In genomic region chr4:106939223-106939918, GRCm38 (mm10) we compare ENCODE assay signal across 8 mouse cellular contexts. TPM values are rescaled to one million over a fixed set of nuclear protein-coding genes. Genes with fewer than 3 reads are reported as not detected.
DNase-seq lines count a peak whose midpoint lies in the region; ATAC-seq lines count a peak whose summit lies in the region.

No protein-coding gene starts in this region.

- no peaks in the 10 kb centered on the region for H3K27me3 ChIP-seq in heart, embryonic 13.5 days (replicated peaks)
- no peaks in the 10 kb centered on the region for H3K27me3 ChIP-seq in midbrain, embryonic 10.5 days (ENCODE audit: low read depth, poor library complexity, severe bottlenecking)

- no peak; the same call in 1 of the 2 replicates for ATAC-seq in heart, embryonic 13.5 days (ENCODE audit: extremely low read depth, insufficient number of reproducible peaks, low FRiP score, low TSS enrichment)

- H3K4me2 ChIP-seq in heart, embryonic 13.5 days, result peak overlapping the region; percentile 43

- peaks cover 97% of the 10 kb centered on the region for H3K4me1 ChIP-seq in heart, embryonic 13.5 days
- H3K4me1 ChIP-seq in midbrain, embryonic 10.5 days, result peaks cover 100% of the 10 kb centered on the region

- peak overlapping the region; percentile 63 for H3K9ac ChIP-seq in heart, embryonic 13.5 days

- no peak overlapping the region for H3K4me3 ChIP-seq in heart, embryonic 13.5 days
- peak overlapping the region; percentile 36 for H3K4me3 ChIP-seq in midbrain, embryonic 10.5 days

- peak overlapping the region; percentile 76 for H3K27ac ChIP-seq in heart, embryonic 13.5 days (replicated peaks)
- H3K27ac ChIP-seq in midbrain, embryonic 10.5 days (replicated peaks), result peak overlapping the region; percentile 97

- no peaks in the 10 kb centered on the region for H3K9me3 ChIP-seq in heart, embryonic 13.5 days
- H3K9me3 ChIP-seq in midbrain, embryonic 10.5 days (replicated peaks), result no peaks in the 10 kb centered on the region

- peak; percentile 70 for DNase-seq in ovary, adult 18-20 months (ENCODE audit: low spot score)
- no peak for DNase-seq in ovary, postnatal 10 days (ENCODE audit: low spot score)
- peak; percentile 76 for DNase-seq in cerebellum, adult 8-10 months
- DNase-seq in kidney, postnatal 10 days, result peak; percentile 87
- peak; percentile 61 for DNase-seq in midbrain, embryonic 10.5 days (ENCODE audit: low spot score)
- peak; percentile 26 for DNase-seq in testis, postnatal 14 days (ENCODE audit: low spot score)
- no peak for DNase-seq in spleen, adult 18-20 months

- WGBS in heart, embryonic 13.5 days, result 22% methylated on average over 6 of the region's 6 CpGs
- 14% methylated on average over 6 of the region's 6 CpGs for WGBS in midbrain, embryonic 10.5 days

- peaks cover 16% of the 10 kb centered on the region; the same call in 1 of the 2 replicates for H3K36me3 ChIP-seq in heart, embryonic 13.5 days
- H3K36me3 ChIP-seq in midbrain, embryonic 10.5 days, result peaks cover 69% of the 10 kb centered on the region

RNA-seq across cellular contexts. Expression of gene Ssbp3, which starts 28.9 kb away (rescaled TPM):
- 59.8 and 61.9 TPM in 2 replicates for polyA plus RNA-seq in heart, embryonic 13.5 days (2015; fragmentation: Nextera tagmentation; extraction: Ambion mirVana)
- polyA plus RNA-seq in midbrain, embryonic 10.5 days (2016; fragmentation: Nextera tagmentation; extraction: Ambion mirVana), result 119 and 136 TPM in 2 replicates

Comparison
In these comparisons a context has a peak if more than half of its experiments do, and no peak if none do; other contexts are left out.
1. DNase-seq: peak in ovary, adult 18-20 months (single experiment), cerebellum, adult 8-10 months (single experiment), kidney, postnatal 10 days (single experiment), midbrain, embryonic 10.5 days (single experiment) and testis, postnatal 14 days (single experiment); none in ovary, postnatal 10 days (single experiment) and spleen, adult 18-20 months (0 of 2).